Mouse (Mus musculus) cerebellum, adult 11-12 months (tissue): ENCODE measurements around the gene Gcnt4.

ENCODE experiments used
- DNase-seq: peaks from one replicate; pipeline ENCODE4 v3.0.0; 2022

The Gcnt4 gene

DNA sequence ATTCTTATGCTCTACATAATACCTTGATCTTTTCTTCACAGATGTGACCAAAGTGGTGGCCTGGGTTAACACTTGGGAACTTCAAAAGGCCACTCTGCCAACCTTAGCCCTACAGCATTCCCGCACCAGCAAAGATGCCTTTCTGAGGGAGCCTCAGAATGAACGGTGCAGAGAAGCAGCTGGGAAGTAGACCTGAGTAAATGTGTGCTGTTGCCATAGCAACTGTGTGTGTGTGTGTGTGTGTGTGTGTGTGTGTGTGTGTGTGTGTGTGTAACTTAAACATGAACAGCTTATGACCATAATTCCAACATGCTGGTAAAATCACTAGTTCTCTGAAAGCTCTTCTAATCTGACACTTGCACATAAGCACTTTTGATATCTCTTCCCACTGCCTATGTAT is 27.4 kb downstream of the Gcnt4 start:
- DNase-seq, result no peak

DNA sequence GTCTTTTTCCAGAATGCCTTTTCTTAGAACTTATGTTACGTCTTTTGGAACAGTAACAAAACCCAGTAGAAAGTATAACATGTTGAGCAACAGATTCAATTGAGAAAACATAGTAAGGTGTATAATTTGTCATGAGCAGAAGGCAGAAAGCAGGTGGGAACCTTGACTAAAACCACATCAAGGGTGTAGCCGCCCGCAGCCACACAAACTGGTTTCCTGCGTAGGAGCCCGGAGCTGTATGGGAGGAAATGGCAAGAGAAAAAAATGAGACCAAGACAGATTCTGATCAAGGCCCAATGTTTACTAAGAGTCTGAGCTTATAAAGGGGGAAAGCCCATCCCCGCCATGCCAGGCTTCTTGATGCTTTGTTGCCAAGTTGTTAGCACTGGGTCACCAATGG is 32.0 kb downstream of the Gcnt4 start:
- DNase-seq, result no peak

DNA sequence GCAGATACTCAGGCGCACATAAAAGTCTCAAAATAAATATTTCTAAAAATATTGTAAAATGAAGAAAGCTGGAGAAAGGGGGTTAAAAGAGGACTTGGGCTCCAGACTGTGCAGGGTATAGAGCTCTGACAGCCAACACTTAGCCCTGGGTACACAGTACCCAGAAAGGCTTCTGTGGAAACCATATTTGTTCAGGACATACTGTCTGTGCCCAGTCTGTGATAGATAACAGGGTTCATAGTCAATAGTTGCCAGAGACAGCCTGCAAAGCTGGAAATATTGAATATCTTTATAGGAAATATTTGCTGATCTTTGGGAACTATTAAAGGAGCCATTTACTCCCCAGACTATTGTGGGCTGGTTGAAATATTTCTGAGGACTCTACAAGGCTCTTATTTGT is 35.5 kb downstream of the Gcnt4 start:
- no peak for DNase-seq

DNA sequence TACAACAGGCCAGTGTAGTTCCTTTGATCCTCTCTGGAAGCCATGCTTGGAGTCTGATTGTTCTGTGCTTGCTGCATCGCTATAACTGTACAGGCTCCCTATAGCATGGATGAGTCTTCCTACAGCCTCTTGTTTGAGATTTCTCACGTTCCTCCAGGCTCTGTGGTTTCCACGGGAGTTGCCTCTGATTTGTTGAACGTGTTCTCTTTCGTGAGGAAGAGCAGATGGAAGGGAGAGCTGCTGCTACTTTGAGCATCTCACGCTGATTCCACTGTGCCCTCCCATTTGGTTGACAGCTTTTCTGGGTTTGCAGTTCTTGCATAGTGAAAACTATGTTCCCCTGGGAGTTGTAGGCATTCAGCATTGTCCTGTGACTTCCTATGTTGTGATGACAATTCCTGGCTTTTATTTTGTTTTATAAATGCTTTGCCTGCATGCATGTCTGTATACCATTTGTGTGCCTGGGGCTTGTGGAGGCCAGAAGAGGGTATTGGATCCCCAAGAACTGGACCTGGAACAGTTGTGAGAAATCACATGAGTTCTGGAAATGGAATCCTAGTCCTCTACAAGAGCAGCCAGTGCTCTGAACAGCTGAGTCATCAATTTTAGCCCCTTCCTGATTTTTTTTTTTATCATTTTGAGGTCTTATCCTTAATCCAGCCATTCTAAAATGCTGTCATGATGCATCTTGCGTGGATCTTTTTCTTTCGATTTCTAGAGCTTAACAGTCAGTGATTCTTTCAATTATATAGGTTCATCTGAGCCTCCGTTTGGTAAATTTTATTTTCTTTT is 37.1 kb downstream of the Gcnt4 start:
- no peak for DNase-seq

DNA sequence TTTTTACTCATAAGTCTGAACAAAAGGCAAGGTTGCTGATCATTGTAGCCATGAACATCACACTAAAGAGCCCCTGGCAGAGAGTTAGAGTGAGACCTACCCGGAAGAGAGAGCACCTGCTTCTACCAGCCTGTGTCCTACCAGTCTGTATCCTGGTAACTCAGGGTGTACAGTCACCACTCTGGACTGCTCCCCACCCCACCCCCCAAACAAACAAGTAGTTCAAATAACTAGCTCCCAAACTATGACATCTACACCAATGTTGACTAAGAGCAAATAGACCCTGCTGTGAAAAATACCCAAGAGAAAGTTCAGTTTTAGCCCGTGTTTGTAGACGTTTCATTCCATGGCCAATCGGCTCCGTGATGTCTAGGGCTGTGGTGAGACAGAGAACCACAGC is 38.3 kb downstream of the Gcnt4 start:
- DNase-seq, result no peak

DNA sequence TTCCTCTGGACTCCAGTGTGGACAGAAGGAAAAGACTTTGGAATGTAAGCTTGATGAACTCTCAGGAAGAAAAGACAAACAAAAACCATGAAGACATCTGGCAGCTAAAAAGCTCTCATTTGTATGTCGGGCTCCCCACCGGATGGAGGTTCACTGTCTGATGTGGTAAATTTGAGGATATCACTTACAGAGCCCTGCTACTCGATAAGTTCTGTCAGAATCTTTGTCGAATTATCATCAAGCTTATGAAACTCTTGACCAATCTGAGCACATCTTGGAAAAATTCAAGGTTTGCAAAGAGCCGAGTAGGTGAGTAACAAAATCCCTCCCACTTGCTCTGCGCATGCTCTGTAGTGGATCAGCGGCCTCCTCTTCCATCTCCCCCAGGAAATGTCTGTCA is 40.5 kb downstream of the Gcnt4 start:
- no peak for DNase-seq

DNA sequence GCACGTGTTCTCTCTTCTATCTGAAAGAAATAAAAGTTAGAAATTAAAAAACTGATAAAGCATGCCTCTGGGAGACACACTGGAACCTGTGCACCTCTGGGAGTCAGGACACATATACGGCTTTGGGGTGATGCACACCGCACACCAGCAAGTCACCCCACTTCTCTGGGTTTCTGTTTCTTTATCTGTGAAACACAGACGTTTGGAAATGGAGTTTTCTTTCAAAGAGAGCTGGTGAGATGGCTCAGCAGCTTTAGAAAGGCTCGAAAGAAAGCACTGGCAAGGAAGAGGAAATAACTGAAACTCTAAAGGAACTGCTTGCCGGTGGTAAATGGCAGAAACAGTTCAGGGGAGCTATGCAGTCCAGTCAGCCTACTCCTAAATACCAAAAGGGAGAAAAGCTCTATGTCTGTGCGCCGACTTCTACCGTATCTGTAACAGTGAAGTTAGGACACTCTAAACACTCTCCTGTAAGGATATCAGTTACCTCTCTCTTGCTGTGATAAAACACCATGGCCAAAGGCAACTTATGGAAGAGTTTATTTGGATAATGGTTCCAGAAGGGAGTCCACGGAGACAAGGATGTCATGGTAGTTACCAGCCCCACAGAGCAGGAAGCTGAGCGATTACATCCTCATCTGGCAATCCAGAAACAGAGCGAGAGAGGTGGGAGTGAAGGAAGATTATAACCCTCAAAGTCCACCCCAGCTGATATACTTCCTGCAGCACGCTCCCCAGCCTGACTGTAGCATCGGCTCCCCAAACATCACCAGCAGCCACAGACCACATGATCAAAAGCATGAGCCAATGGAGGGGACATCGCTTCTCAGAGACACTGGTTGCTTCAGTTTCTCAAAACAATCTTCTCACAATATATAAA is 42.0 kb downstream of the Gcnt4 start:
- DNase-seq, result no peak

DNA sequence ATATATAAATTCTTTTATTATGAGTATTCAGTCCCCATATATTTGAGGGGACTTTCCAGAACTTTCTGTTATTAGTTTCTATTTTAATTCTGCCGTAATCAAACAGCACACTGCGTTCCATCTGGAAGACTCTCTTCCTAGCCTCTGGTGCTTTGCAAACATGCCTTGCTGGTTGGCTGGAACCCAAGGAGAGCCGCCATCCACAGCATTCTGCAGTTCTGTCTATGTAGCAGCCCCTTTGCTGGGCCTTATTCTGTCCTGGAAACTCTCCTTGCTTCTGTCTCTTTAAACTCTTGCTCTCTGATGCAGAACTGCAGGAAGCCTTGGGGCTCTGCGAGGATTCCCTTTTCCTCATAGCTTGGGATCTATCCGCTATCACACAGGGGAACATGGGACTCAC is 42.6 kb downstream of the Gcnt4 start:
- DNase-seq, result no peak

DNA sequence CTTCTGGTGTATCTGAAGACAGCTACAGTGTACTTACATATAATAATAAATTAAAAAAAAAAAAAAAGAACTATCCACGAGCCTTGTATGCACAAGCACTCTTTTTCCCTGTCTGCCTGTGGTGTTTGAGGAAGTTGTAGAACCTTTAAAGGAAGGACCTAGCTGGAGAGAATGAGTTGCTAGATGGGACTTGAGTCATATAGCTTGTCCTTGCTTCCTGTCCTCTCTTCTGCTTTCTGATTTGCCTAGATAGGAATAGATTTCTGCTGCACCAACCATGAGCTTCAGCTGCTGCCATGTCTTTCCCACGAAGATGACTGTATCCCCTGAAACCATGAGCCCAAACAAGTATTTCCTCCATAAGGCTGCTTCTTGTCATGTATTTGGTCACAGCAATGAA is 43.3 kb downstream of the Gcnt4 start:
- no peak for DNase-seq

DNA sequence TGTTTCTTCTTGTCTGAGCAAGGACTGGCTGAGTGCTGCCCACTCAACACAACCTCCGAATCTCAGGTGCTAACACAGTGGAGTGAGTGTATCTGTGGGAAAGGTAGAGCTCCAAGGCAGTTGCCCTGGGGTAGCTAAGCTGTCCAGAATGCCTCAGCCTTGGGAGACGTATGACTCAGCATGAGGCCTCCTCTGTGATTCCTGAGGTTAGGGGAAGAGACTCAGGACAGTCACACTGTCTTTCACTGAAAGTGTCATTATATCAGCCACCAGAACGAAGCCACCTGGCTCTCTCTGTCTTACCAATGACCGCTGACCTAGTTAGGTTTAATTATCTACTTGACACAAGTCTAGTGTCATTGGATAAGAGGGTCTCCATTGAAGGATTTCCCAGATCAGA is 46.6 kb downstream of the Gcnt4 start:
- no peak for DNase-seq

DNA sequence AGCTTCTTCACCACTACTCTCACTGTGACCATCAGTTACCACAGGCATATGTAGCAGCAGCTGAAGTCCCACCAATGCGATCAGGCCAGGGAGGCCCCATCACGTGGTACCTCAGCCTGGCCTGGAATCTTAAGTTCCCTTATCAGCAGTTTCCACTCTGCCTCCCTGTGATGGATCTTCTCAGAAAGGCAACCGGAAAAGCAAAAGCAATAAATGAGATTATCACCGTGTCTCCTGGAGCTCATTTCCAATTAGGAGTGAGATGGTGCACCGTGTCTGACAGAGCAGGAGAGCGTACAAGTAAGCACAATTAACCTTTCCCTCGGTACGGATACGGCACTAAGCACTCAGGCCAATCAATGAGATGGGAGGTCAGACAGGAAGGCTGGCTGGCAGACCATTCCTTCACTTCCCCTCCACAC is 47.4 kb downstream of the Gcnt4 start:
- no peak for DNase-seq

DNA sequence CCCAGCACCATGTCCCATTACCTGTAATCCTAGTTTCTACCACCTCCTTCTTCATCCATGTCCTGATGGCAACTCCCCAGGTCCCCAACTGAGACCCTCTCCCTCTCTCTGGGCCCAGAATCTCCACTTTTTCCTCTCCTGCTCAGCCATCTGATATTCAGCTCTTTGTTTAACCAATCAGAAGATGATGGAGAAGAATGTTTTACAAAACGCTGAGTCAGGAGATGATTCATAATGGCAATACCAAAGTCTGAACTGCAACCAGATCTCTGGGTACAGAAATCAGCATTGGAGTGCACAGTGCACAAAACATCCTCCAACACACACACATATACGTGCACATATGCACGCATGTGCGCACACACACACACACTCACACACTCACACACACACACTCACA is 48.8 kb downstream of the Gcnt4 start:
- no peak for DNase-seq

DNA sequence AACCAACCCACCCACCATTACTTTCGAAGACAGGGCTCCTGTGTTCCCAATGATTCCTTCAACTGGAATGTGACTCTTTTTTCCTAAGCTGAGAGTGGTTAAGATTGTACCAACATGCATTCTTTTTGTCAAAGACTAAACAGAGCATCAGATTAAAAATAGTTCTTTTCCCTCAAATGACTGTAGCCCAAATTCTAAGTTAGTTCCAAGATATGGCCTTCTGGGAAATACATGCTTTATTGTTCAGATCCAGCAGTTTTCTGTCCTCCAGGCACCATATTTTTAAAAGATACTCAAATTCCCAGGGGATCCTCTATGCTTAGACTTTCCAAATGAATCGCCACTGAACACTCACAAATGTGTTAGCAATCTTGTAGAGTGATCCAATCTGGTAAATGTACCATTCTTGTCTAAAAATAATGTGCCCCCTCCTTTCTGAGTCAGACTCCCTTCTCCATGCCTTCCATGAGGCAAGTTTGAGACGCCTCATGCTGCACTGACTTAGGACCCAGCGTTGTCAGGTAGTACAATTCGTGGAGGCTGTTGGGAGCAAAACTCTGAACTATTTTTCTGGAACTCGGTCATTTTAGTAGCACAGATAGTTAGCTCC is 52.6 kb downstream of the Gcnt4 start:
- DNase-seq, result no peak

DNA sequence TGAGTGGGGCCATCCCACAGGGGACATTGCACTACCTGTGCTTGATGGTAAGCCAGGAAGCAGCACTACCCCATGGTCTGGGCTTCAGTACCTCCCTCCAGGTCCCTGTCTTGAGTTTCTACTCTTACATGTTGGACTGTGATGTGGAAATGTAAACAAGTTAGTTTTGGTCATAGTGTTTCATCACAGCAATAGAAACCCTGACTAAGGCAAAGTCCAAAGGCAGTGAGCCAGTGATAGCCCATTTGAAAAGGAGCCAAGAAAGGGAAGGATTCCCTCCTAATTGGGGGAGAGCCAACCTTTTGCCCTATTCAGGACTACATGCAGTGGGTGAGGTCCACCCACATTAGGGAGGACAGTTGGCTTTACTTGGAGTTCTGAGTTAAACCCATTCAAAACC is 56.1 kb downstream of the Gcnt4 start:
- DNase-seq, result no peak

DNA sequence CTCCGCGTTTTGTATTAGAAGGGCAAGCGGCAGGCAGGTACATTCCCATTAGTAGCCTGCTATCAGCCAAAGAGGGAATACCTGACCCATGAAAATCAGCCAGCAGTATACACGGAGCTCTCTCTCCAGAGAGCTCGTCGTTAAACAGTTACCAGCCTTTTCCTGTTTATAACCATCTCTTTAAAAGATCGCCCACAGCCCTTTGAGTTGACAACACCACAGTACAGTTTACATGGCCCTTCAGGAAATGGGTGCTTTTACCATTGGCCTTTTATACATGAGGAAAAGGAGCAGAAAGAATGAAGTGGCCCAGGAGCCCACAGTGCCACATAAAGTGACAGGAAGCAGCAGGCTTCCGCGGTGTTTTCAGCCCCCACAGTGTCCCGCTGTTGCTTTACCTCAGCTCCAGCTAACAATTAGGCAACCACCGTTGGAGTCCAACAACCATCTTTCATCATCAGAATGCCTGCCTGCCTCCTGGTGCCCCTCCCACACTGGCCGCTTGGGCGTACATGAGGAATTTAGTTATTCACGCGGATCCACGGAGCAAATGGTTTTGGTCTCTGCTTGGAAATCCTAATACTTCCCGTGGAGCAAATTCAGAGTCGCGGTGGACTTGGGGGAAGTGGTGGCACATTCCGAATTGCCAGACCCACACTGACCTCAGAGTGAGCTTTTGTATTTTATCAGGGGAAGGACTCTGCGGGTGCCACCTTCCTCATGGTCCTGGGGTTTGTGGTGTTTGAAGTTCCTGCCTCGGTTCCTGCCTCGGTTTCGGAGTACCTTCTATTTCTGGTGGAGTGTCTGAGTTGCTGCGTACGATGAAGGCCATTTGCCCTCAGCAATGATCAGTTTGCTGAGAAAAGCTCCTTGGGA is 59.0 kb downstream of the Gcnt4 start:
- DNase-seq, result no peak

DNA sequence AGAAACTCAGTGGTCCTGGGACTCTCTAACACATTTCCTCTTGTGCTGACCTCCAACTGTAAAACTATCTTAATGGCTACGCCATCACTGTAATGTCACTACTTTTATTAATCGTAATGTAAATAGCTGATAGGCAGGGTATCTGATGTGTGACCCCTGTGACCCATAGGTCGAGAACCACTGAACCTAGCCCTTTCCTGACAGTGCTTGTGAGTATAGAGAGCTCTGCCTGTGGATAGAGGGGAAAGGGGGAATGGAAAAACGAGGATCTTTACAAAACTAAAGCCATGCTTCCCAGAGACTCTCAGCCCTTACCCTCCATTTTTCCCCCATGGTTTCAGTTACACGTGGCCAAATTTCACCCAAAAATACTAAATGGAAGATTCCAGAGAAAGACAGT is 60.2 kb downstream of the Gcnt4 start:
- DNase-seq, result no peak

DNA sequence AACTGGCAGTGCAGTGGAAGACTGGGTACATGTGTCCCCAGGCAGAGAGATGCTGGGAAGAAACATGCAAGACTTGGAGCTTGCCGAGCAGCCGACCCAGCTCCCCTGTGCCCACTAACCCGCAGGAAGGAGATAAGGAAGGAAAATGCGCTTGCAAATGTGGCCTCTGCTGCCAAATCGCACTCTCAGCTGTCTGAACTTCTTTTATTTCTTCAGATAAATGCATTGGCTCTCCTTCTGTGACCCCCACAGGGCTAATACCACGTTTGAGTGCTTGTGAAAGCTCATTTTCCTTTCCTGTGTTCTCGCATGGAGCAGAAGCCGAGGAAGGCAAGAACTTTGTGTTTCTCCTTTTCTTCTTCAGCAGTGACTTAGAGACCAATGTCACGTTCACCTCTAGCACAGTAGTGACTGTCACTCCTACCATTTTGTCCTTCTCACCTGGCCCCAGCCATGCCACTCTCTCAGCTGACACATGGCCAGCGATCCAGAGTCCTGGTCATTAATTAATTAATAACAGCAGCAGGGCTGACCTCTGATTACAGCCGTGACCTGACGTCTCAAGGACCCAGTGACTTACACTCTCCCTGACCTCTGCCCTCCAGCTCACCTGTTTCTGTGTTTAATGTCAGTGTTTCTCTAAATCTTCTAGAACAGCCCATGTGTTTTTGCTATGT is 61.2 kb downstream of the Gcnt4 start:
- no peak for DNase-seq

DNA sequence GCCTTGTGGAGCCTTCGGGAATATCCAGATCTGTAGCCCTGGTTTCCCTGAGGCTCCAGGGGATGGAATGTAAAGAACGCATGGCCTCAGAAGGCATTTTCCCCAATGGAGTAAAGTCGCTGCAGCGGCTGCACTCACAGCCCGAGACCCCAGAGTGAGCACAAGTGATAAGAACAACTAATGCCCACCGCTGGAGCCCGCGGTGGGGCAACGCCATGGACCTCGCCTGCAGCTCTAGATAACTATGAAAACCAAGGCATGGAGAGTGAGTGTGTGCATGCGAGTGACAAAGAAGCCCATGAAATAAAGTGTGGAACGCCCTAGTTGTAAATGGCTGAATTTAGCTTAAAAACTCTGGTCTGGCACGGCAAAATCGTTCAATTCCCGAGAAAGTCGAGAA is 64.6 kb downstream of the Gcnt4 start:
- no peak for DNase-seq

DNA sequence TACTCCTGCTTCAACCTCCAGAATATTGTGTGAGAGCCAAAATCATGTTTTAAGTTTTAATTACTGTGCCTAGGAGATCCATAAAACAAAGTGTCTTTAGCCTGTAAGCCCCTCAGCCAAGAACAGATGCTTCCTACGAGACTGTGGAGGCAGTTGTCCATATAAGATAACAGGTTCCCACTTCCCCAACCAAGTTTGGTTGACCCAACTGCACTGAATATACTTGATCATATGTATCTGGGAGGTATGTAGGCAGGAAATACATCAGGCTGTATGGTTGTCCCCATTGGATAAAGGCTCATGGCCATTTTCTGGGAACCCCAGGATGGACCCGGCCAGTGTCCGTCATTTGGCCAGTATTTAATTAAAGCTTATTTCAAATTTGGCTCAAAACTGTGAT is 65.6 kb downstream of the Gcnt4 start:
- no peak for DNase-seq

DNA sequence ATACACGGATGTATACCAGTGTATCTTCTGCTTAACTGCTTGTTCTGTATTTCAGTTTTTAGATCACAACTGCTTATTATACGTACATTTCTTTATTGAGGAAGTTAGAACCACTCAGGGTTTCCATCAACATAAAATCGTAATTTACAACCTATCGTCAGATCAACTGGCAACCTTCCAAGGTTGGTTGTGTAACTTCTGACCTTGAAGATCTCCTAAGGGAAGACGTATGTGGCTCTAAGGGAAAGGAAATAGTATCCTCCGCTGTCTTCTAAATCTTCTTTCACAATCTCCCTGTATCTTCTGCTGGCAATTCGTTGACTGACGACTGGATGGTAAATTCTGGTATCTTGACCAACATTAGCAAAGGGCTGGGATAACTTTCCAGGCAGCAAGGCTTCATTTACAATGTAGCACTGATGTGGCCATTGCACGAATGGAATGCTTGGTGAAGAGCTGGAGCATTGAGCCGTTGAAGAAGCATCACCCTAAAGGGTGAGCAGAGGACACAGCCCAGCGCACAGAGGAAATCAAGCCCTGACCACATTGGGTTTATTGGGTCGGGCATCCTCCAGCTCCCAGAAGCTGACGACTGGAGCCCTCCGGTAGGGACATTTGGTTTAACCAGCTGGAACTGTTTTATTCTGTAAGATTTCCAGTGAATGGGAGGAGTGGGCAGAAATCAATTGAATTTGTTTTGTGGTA is 66.2 kb downstream of the Gcnt4 start:
- no peak for DNase-seq

DNA sequence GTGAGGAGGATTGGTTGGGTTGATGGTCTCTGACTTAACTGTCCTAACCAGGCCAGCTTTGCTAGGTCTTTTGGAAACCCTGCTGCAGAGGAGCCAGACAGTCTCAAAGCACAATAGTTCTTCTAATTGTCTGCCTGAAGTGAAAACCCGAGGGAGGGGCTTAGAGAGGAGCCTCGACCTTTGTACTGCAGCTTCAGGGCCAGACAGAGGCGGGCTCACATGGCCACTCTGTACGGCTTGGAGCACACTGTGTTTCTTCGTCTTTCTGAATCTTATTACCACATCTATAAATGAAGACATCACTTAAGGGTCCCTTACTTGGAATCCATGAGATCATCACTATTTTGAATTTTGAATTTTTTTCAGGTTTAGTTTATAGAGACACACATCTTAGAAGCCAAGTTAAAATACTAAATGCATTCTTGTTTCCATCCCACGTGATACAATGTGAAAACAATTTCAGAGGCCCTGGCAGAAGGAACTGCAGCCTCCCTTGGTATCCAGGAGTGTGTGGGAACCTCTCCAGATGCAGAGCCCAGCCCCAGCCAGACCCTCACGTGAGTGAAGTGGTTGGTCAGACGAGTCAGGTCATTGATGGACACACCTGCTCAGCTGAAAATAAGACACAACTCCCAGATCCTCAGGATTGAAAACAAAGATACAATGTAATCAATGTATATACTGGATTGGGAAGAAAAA is 69.0 kb downstream of the Gcnt4 start:
- DNase-seq, result no peak
